Mouse (Mus musculus) limb, embryonic 14.5 days (tissue): ENCODE measurements around the gene Map2k6. TPM values are rescaled to one million over a fixed set of nuclear protein-coding genes. Genes with fewer than 3 reads are reported as not detected.
A peak's percentile ranks its signal among the peaks of the same experiment; 100 is the strongest.

Source experiments
- ATAC-seq: fragments of 200-750 bp; cut with Nextera tagmentation; 2 replicates; pipeline ENCODE4 v1.8.0; 2017; ENCODE audit warnings: low read depth, moderate number of reproducible peaks, moderate TSS enrichment; ENCODE audit not compliant: low FRiP score
- DNase-seq: peaks from one replicate; pipeline ENCODE4 v3.0.0-alpha.2; 2015; ENCODE audit warnings: low spot score
- H3K27ac ChIP-seq: fragments of 300-500 bp; sonication (generic); replicated peaks from 2 replicates; pipeline ENCODE4 v1.5.1; 2014; ENCODE audit warnings: low read depth, mild to moderate bottlenecking, low read length, moderate library complexity, mixed read lengths
- H3K27me3 ChIP-seq: fragments of 300-500 bp; sonication (generic); 2 replicates; pipeline ENCODE4 v1.6.1; 2014; ENCODE audit warnings: low read length, mixed read lengths; ENCODE audit not compliant: control insufficient read depth, insufficient read depth
- H3K36me3 ChIP-seq: fragments of 300-500 bp; sonication (generic); 2 replicates; pipeline ENCODE4 v1.6.1; 2014; ENCODE audit warnings: mild to moderate bottlenecking, low read length, moderate library complexity, mixed read lengths; ENCODE audit not compliant: control insufficient read depth, insufficient read depth
- H3K4me1 ChIP-seq: fragments of 300-500 bp; sonication (generic); 2 replicates; pipeline ENCODE4 v1.6.1; 2014; ENCODE audit warnings: antibody characterized with exemption, low read length, mixed read lengths; ENCODE audit not compliant: control insufficient read depth, insufficient read depth
- H3K4me2 ChIP-seq: fragments of 300-500 bp; sonication (generic); replicated peaks from 2 replicates; pipeline ENCODE4 v1.6.1; 2014; ENCODE audit warnings: low read depth, mild to moderate bottlenecking, low read length, moderate library complexity; ENCODE audit not compliant: severe bottlenecking
- H3K4me3 ChIP-seq: fragments of 300-500 bp; sonication (generic); replicated peaks from 2 replicates; pipeline ENCODE4 v1.5.1; 2014; ENCODE audit warnings: low read length
- H3K9ac ChIP-seq: fragments of 300-500 bp; sonication (generic); 2 replicates; pipeline ENCODE4 v1.6.1; 2014; ENCODE audit warnings: mild to moderate bottlenecking, low read depth, low read length, moderate library complexity; ENCODE audit not compliant: severe bottlenecking
- H3K9me3 ChIP-seq: fragments of 300-500 bp; sonication (generic); 2 replicates; pipeline ENCODE4 v1.6.1; 2016; ENCODE audit warnings: low read length; ENCODE audit not compliant: control insufficient read depth
- POLR2A ChIP-seq: fragments of 200-500 bp; IDR thresholded peaks from 2 replicates; pipeline ENCODE4 v1.8.0; 2012; ENCODE audit warnings: inconsistent platforms, mild to moderate bottlenecking, moderate library complexity, borderline replicate concordance; ENCODE audit not compliant: insufficient read depth, insufficient read length; ENCODE audit errors: extremely low read depth
- WGBS: fragments of 180-500 bp; shearing (Covaris S2); extraction: QIAGEN DNeasy Blood & Tissue Kit; methylation state at CpG from one replicate; pipeline ENCODE4 v1.1.7; 2014; 5-methylcytosine and 5-hydroxymethylcytosine counted together
- polyA plus RNA-seq, 2 experiments: library from polyadenylated mRNA; depleted of rRNA in 1 of 2; stranded (reverse) in 1 of 2; unstranded in 1 of 2; fragments of >200 nt; fragmentation: Nextera tagmentation in 1 of 2; extraction: Ambion mirVana in 1 of 2; gene quantifications; 2 replicates each; pipeline versions ENCODE4 v1.2.1 to v1.2.3; 2012 to 2014

Map2k6 gene
- polyA plus RNA-seq, 2 experiments, result 17.4 to 23.7 TPM

GRCm38 (mm10) chr11:110536533-110536932, 137.6 kb downstream of the Map2k6 start:
- no peak overlapping the region for H3K9ac ChIP-seq
- ATAC-seq, result no peak
- H3K9me3 ChIP-seq, result peaks cover 4% of the 10 kb centered on the region; the same call in 1 of the 2 replicates
- no peak overlapping the region for H3K4me3 ChIP-seq
- H3K27ac ChIP-seq, result no peak overlapping the region
- no peak overlapping the region for H3K4me2 ChIP-seq
- no peak for DNase-seq
- H3K4me1 ChIP-seq, result 0 out of 2 replicates have a peak, but pooled peaks cover 10% of the 10 kb centered on the region
- no peaks in the 10 kb centered on the region for H3K27me3 ChIP-seq
- no peaks in the 10 kb centered on the region for H3K36me3 ChIP-seq
- no peak for TF ChIP-seq POLR2A
- 91% methylated on average over 2 of the region's 2 CpGs for WGBS

GRCm38 (mm10) chr11:110537602-110538001, 138.7 kb downstream of the Map2k6 start:
- Histone ChIP-seq H3K4me2 (peak overlapping the region; percentile 39), H3K9ac (no peak overlapping the region), H3K27me3 (no peaks in the 10 kb centered on the region), H3K36me3 (no peaks in the 10 kb centered on the region), H3K27ac (no peak overlapping the region), H3K9me3 (peaks cover 4% of the 10 kb centered on the region; the same call in 1 of the 2 replicates), H3K4me3 (no peak overlapping the region), H3K4me1 (0 out of 2 replicates have a peak, but pooled peaks cover 10% of the 10 kb centered on the region)
- DNase-seq (peak; percentile 87), ATAC-seq (no peak)
- TF ChIP-seq POLR2A, result no peak
- 11% methylated on average over 15 of the region's 15 CpGs for WGBS

- 46% methylated on average over 10 of the region's 10 CpGs for WGBS
- Histone ChIP-seq H3K27me3 (no peaks in the 10 kb centered on the region), H3K4me2 (no peak overlapping the region), H3K4me1 (0 out of 2 replicates have a peak, but pooled peaks cover 10% of the 10 kb centered on the region), H3K4me3 (no peak overlapping the region), H3K9me3 (peaks cover 4% of the 10 kb centered on the region; the same call in 1 of the 2 replicates), H3K27ac (no peak overlapping the region), H3K9ac (no peak overlapping the region), H3K36me3 (no peaks in the 10 kb centered on the region)
- ATAC-seq (no peak), DNase-seq (no peak)
- no peak for TF ChIP-seq POLR2A
Measured at GRCm38 (mm10) chr11:110538206-110538605, 139.3 kb downstream of the Map2k6 start.

- ATAC-seq, result no peak
- no peak for DNase-seq
- H3K4me1 ChIP-seq, result 0 out of 2 replicates have a peak, but pooled peaks cover 2% of the 10 kb centered on the region
- H3K4me2 ChIP-seq, result no peak overlapping the region
- H3K9me3 ChIP-seq, result peaks cover 4% of the 10 kb centered on the region; the same call in 1 of the 2 replicates
- H3K36me3 ChIP-seq, result no peaks in the 10 kb centered on the region
- 88% methylated on average over 4 of the region's 4 CpGs for WGBS
- H3K27ac ChIP-seq, result no peak overlapping the region
- no peak for TF ChIP-seq POLR2A
- no peaks in the 10 kb centered on the region for H3K27me3 ChIP-seq
- no peak overlapping the region for H3K4me3 ChIP-seq
- no peak overlapping the region for H3K9ac ChIP-seq
Measured at GRCm38 (mm10) chr11:110541933-110542332, 143.0 kb downstream of the Map2k6 start.

GRCm38 (mm10) chr11:110544419-110545210, 145.7 kb downstream of the Map2k6 start:
- Histone ChIP-seq H3K4me2 (no peak overlapping the region), H3K9me3 (peaks cover 4% of the 10 kb centered on the region; the same call in 1 of the 2 replicates), H3K4me3 (no peak overlapping the region), H3K9ac (no peak overlapping the region), H3K36me3 (no peaks in the 10 kb centered on the region), H3K4me1 (no peaks in the 10 kb centered on the region), H3K27me3 (no peaks in the 10 kb centered on the region), H3K27ac (no peak overlapping the region)
- no peak for ATAC-seq
- TF ChIP-seq POLR2A, result no peak
- DNase-seq, result peak; percentile 25
- 85% methylated on average over 11 of the region's 11 CpGs for WGBS
